Mouse (Mus musculus) fat pad, adult 2 months (tissue): ENCODE data around the gene Nlrp4a.
"Not testable (repeated sequence)": the region's sequence is repeated elsewhere in the genome, so short reads cannot be mapped to it uniquely, and the experiment has no call there.

Experiments used
- DNase-seq: peaks from one replicate; pipeline ENCODE4 v3.0.0-alpha.2; 2011; ENCODE audit warnings: low read depth, low spot score; ENCODE audit errors: extremely low read depth

Gene Nlrp4a

DNA sequence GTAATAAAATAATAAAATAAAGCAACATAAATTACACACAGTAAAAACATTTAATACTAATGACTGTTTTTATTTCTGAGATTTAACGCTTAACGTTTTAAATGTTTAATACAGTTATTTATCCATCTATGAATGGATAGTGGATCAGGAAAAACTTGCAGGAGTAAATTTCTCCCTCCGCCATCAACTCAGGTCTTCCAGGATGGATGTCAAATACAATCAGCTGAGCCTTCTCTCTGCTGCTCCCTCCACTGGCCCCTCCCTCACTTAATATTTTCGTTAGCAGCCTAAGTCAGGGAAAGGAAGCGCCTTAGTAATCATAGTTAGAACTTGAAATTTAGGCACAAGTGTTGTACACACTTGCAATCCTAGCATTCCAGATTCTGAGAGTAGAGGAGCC is at the start of gene Nlrp4a:
TSS of gene Nlrp4a (plus strand) at position 301 of the 400 bp plus-strand sequence.
- no peak for DNase-seq

DNA sequence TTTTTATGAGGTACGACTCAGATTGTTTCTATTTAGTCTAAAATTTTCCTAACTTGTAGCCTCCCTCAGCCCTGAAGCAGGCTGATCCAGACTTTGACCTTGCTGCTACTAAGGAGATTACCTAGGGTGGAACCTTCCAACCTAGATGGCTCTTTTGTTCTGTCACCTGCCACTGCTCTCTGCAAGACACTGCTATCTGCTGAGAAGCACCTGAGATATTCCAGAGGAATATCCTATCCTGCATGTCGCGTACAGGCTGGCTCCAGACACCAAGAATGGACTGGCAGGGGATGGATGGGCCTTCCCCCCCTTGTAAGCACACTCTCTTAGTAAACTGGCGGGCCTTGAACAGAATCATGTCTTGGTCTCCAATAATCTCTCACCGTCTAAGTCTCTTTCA is 48.2 kb upstream of the Nlrp4a start:
- DNase-seq, result not testable (repeated sequence)

DNA sequence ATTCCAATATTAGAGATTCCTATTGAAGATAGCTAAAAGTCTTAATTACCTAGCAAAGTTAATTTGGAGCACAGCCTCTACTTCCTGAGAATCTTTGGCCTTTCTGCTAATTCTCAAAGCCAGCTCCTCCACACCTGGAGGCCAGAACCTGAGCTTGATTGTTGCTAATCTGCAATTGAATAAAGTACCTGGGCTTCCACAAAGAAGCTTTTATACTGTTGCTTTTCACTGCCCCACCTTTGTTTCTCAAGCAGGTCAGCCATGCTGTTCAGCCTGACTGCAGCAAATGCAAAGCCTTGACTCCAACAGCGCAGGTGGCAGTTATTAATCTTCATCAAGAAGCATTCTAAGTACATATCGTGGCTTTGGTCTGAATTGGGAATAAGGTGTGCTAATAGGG is 43.8 kb upstream of the Nlrp4a start:
- not testable (repeated sequence) for DNase-seq

DNA sequence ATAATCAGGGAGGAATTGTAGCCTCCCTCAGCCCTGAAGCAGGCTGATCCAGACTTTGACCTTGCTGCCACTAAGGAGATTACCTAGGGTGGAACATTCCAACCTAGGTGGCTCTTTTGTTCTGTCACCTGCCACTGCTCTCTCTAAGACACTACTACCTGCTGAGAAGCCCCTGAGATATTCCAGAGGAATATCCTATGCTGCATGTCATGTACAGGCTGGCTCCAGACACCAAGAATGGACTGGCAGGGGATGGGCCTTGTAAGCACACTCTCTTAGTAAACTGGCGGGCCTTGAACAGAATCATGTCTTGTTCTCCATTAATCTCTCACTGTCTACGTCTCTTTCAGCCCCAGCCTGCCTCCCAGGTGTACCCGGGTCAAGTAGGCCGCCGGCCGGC is 43.1 kb upstream of the Nlrp4a start:
- DNase-seq, result not testable (repeated sequence)

DNA sequence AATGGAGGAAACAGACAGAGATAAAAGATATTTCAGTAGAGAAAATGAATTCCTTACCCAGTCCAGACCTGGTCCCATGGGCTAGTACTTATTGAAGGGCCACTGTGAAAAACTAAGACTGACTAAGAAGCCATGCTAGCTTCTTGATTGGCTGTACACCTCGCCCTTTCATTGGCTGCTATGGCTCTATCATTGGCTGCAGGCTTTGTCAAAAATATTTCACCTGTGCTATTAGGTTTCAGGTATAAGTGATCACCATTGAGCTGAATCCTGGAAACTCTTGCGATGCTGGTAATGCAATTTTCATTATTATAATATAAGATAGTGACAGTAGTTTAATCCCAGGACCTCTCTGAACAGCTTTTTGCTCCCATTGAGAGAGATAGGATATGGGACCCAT is 31.3 kb upstream of the Nlrp4a start, which contains the start of gene Nlrp9c:
TSS of gene Nlrp9c (minus strand) at position 101 of the 400 bp plus-strand sequence.
- not testable (repeated sequence) for DNase-seq

DNA sequence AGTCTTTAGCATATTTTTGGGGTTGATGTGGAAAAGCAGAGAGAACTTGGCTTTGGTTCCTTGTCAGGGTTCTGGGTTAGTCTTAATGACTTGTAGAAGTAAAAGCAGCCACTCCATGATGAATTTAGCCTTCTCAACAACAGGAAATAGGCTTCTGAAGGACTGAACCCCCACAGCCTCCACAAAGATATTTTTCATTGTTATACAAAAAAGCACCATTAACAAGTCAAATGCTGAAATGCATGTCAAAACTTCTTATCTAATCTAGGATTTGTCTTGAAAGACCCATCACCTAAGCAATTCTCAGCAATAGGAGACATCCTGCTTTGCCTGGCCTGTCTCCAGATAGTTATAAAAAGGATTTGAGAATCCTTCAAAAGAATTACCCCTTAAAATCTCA is 41.8 kb downstream of the Nlrp4a start:
- no peak for DNase-seq

DNA sequence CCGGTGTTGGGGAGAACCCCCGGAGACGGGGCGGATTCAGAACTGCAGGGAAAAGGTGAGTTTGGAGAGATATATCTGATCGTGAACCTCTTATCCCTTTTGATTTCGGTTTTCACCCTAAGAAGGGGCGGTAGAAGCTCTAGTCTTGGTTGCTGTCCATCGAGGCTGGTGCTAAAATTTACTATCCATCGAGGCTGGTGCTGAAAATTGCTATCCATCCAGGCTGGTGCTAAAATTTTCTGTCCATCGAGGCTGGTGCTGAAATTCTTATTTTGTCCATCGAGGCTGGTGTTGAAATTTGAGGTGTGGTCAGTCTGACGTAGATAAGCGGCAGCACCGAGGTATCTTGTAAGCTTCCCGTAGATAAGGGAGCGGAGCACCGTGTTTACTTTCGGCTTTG is 54.6 kb downstream of the Nlrp4a start:
- not testable (repeated sequence) for DNase-seq
